Mouse (Mus musculus) liver, embryonic 14 days (tissue): ENCODE data around the gene Klf15. TPM values are rescaled to one million over a fixed set of nuclear protein-coding genes. Genes with fewer than 3 reads are reported as not detected.

Experiments used
- polyA plus RNA-seq: library from polyadenylated mRNA; depleted of rRNA; stranded (reverse); fragments of >200 nt; gene quantifications from 2 replicates; pipeline ENCODE4 v1.2.3, GENCODE M21; 2012; rRNA removed

Klf15 gene
- polyA plus RNA-seq, result 6.5 and 7.0 TPM in 2 replicates

DNA sequence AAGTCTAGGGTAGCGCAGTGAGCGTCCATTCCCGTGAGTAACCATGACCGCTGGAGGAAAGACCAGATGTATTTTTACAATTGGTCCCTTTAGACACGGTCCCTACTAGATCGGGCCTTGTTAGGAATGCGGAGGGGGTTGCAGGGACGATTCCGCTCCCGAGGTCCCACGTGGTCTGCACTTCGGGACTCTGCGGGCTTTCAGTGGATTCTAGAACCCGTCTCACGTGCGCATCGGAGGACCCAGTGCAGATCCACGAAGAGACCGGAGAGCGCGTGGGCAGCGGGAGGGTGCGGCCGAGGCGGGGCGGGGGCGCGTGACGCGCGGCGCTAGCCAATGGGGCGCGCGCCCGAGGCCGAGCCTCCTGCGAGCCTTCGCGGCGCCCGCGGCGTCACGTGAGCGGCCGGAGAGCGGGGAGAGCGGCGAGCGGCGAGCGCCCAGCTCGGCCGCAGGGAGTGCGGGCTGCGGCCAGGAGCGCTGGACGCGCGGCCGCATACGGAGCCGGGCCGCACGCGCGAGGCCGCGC, at the start of gene Klf15:
Gene Klf15 (plus strand): TSS at position 396 of the 526 bp plus-strand sequence.

DNA sequence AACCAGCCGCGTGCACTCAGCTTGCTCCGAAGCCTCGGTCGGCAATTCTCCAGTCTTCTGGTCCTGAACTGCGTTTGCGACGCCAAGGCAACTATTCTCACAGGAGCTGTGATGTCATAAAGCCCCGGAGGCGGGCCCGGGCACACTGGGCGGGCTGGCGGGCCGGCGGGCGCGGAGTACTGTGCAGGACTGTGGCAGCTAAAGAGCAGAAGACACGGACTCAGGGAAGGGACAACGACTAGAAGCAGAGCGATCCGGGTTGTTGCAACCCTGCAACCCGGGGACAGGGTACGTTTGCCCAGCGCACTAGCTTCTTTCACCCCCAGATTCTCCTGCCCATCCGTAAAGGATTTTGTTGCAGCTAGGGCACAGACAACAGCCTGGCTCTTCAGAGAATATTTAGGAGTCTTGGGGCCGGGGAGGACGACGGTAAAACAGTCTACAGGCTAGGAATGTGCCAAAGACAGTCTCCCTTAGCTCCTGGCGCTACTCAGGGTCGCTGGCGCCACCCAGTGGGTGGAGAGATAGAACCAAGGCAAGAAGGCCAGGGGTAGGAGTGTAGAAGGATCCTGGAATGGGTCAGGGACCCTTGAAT, 33.9 kb upstream of the Klf15 start, which contains the start of gene Cfap100:
Gene Cfap100 (minus strand): TSS at position 418 of the 595 bp plus-strand sequence.

DNA sequence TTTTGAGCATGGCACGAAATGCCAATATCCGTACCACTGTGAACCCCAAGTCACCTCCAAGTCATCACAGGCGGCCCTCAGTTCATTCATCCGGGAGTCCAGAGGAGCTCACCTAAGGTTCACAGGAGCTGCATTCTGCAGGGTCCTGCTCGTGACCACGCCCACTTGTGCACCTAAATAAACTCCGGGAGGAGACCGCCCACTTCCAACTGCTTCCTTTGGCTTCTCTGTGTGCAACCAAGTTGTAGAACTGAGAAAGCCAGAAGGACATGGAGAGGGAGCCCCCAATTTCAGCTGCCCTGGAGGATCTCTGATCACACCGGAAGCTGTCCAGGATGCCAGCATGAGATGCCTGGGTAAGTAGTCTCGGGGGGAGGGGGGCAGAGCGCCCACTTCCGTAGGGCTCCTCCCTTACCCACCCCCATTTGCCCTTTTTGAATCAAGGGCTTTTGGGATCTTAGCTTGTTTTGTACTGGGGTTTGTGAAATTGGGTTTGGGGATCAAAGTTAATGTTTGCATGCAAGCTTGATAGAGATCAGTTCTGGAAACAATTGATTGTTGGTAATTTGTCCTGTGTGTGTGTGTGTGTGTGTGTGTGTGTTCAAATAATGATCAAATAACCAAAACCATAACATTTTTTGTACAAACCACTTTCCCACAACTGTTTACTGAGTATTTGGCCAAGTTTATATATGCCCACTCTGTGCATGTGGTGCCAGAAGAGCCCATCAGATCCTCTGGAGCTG, 24.0 kb downstream of the Klf15 start, which contains the start of gene Aldh1l1:
Gene Aldh1l1 (plus strand): TSS at position 252 of the 746 bp plus-strand sequence.

Other genes with a start within 250 kb of the Klf15 start
- 0.02 TPM in 1 of 2 replicates, not detected in the other for gene Vmn1r53, start 238.1 kb upstream of the Klf15 start, polyA plus RNA-seq
- not detected in 2 replicates for gene Vmn1r54, start 216.3 kb upstream of the Klf15 start, polyA plus RNA-seq
- gene BC048671, start 161.4 kb upstream of the Klf15 start, polyA plus RNA-seq, result not detected in 2 replicates
- gene Chst13, start 137.4 kb upstream of the Klf15 start, polyA plus RNA-seq, result 8.1 and 9.9 TPM in 2 replicates
- gene Uroc1, start 129.3 kb upstream of the Klf15 start, polyA plus RNA-seq, result 13.0 and 16.6 TPM in 2 replicates
- gene Zxdc, start 93.1 kb upstream of the Klf15 start, polyA plus RNA-seq, result 2.9 and 3.4 TPM in 2 replicates
- gene Cfap100, start 33.8 kb upstream of the Klf15 start, polyA plus RNA-seq, result 0.03 and 0.05 TPM in 2 replicates
- gene Aldh1l1, start 23.9 kb downstream of the Klf15 start, polyA plus RNA-seq, result 9.1 and 10.2 TPM in 2 replicates
- gene Slc41a3, start 142.1 kb downstream of the Klf15 start, polyA plus RNA-seq, result 19.9 and 22.0 TPM in 2 replicates